Mouse (Mus musculus): ENCODE results near the gene Srgap2.

The Srgap2 gene

GRCm38 (mm10) chr1:131417821-131418660, 109.1 kb downstream of the Srgap2 start:
- DNase-seq (ENCODE audit: low spot score in 2 of 2) = no peak

- no peak for DNase-seq (ENCODE audit: low spot score in 2 of 2)
These were observed 109.9 kb downstream of the Srgap2 start for GRCm38 (mm10) chr1:131417059-131417750.

GRCm38 (mm10) chr1:131403567-131403966, 123.6 kb downstream of the Srgap2 start:
- DNase-seq (ENCODE audit: low spot score in 2 of 2) = no peak

- no peak for DNase-seq (ENCODE audit: low spot score in 2 of 2)
These were observed 126.3 kb downstream of the Srgap2 start for GRCm38 (mm10) chr1:131400844-131401243.

GRCm38 (mm10) chr1:131398181-131398580, 129.0 kb downstream of the Srgap2 start:
- no peak for DNase-seq (ENCODE audit: low spot score in 2 of 2)

- peak in 1 of 2 experiments; percentile 16 for DNase-seq (ENCODE audit: low spot score in 2 of 2)
These were observed 142.7 kb downstream of the Srgap2 start for GRCm38 (mm10) chr1:131384406-131384805.

GRCm38 (mm10) chr1:131382184-131382583, 145.0 kb downstream of the Srgap2 start:
- DNase-seq (ENCODE audit: low spot score in 2 of 2) = no peak

GRCm38 (mm10) chr1:131380254-131380653, 146.9 kb downstream of the Srgap2 start:
- DNase-seq (ENCODE audit: low spot score in 2 of 2) = no peak

GRCm38 (mm10) chr1:131378914-131379474, 148.2 kb downstream of the Srgap2 start:
- DNase-seq (ENCODE audit: low spot score in 2 of 2) = no peak

- DNase-seq (ENCODE audit: low spot score in 2 of 2) = no peak
These were observed 148.9 kb downstream of the Srgap2 start for GRCm38 (mm10) chr1:131378081-131378913.

- peak in 1 of 2 experiments; percentile 47 for DNase-seq (ENCODE audit: low spot score in 2 of 2)
These were observed 161.3 kb downstream of the Srgap2 start for GRCm38 (mm10) chr1:131365832-131366231.

- peak in 1 of 2 experiments; percentile 47 for DNase-seq (ENCODE audit: low spot score in 2 of 2)
These were observed 162.7 kb downstream of the Srgap2 start for GRCm38 (mm10) chr1:131364432-131364831.

- no peak for DNase-seq (ENCODE audit: low spot score in 2 of 2)
These were observed 163.3 kb downstream of the Srgap2 start for GRCm38 (mm10) chr1:131363887-131364286.

GRCm38 (mm10) chr1:131362089-131362488, 165.1 kb downstream of the Srgap2 start:
- DNase-seq (ENCODE audit: low spot score in 2 of 2) = peak in 1 of 2 experiments; percentile 49

GRCm38 (mm10) chr1:131360800-131361199, 166.4 kb downstream of the Srgap2 start:
- DNase-seq (ENCODE audit: low spot score in 2 of 2) = no peak

- peak in 1 of 2 experiments; percentile 21 for DNase-seq (ENCODE audit: low spot score in 2 of 2)
These were observed 167.5 kb downstream of the Srgap2 start for GRCm38 (mm10) chr1:131359609-131360008.

- no peak for DNase-seq (ENCODE audit: low spot score in 2 of 2)
These were observed 169.9 kb downstream of the Srgap2 start for GRCm38 (mm10) chr1:131357213-131357612.

GRCm38 (mm10) chr1:131351436-131351835, 175.7 kb downstream of the Srgap2 start:
- DNase-seq (ENCODE audit: low spot score in 2 of 2) = no peak

GRCm38 (mm10) chr1:131349993-131350510, 177.1 kb downstream of the Srgap2 start:
- DNase-seq (ENCODE audit: low spot score in 2 of 2) = no peak

GRCm38 (mm10) chr1:131347708-131348107, 179.4 kb downstream of the Srgap2 start:
- DNase-seq (ENCODE audit: low spot score in 2 of 2) = no peak

GRCm38 (mm10) chr1:131346916-131347555, 180.1 kb downstream of the Srgap2 start:
- no peak for DNase-seq (ENCODE audit: low spot score in 2 of 2)
